Comparison of ENCODE assay signal across 12 mouse cellular contexts in the genomic region with DNA sequence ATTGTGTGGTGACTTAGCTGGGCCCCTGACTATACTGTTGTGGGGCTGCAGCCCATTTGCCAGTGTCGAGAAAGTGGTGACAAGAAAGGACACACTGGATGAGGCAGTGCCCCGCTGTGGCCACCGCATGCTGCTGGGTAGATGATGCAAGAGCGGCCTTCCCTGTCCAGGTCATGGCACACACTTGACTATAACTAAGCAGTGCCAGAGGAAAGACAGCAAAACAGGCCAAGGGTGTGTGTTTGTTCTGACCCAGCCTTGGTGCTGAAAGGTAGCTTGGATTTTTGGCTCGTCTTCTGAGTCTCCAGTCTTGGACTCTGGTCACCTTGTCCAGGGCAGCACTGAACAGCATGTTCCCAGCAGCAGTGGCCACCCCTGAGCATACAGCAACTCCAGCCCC.
DNase-seq lines count a peak whose midpoint lies in the region; ATAC-seq and TF ChIP-seq lines count a peak whose summit lies in the region.
"Had no signal": no experiment of that assay in that cellular context is flagged by ENCODE, and none has a peak within 500 bp of the region (broad histone marks: within the 10 kb centered on the region; RNA-seq: fewer than 3 reads in every experiment).

No protein-coding gene starts in this region.

- 0 out of 2 replicates have a peak, but pooled peaks have one; percentile 6 for ATAC-seq in neutrophil, adult 5-6 weeks (ENCODE audit: extremely low read depth, insufficient number of reproducible peaks, low FRiP score, poor library complexity, severe bottlenecking)
- ATAC-seq: Patski had no signal

- 68% methylated on average over 5 of the region's 5 CpGs for WGBS in lung, adult 2 months

- H3K4me3 ChIP-seq in lung, adult 2 months (replicated peaks; ENCODE audit: extremely low read depth, low read depth, low read length) = no peak overlapping the region
- H3K4me3 ChIP-seq: liver, embryonic 12.5 days; neural tube, embryonic 12.5 days; stomach, embryonic 15.5 days had no signal

- intact Hi-C loops in left cerebral cortex, postnatal 4 days (cut with DNase I) = no loop called here

- DNase-seq in gastrocnemius, adult 8-10 months (ENCODE audit: low spot score in 2 of 2) = peak; percentile 59 to 64
- DNase-seq in gastrocnemius, postnatal 4 days (ENCODE audit: low spot score in 2 of 2) = no peak
- DNase-seq in lung, adult 18-20 months = peak; percentile 15 to 61
- DNase-seq in lung, adult 2 months = no peak
- peak; percentile 43 to 65 for DNase-seq in kidney, adult 8-10 months
- no peak for DNase-seq in left cerebral cortex, postnatal 4 days
- DNase-seq in urinary bladder, adult 2 months (ENCODE audit: low spot score) = no peak

- no peak for TF ChIP-seq CTCF in lung, adult 2 months (IDR thresholded peaks at IDR 0.05; ENCODE audit: insufficient read depth, low read length)

- no peaks in the 10 kb centered on the region for H3K4me1 ChIP-seq in lung, adult 2 months (ENCODE audit: control insufficient read depth, insufficient read depth, low read length)
- H3K4me1 ChIP-seq: liver, embryonic 12.5 days; stomach, embryonic 15.5 days had no signal

- TF ChIP-seq POLR2A in lung, adult 2 months (IDR thresholded peaks at IDR 0.05; ENCODE audit: borderline replicate concordance, extremely low read depth, low read depth, low read length) = no peak

Comparison
In these comparisons a context has a peak if more than half of its experiments do, and no peak if none do; other contexts are left out.
1. DNase-seq: peak in gastrocnemius, adult 8-10 months (2 of 2), lung, adult 18-20 months (2 of 2) and kidney, adult 8-10 months (2 of 2); none in gastrocnemius, postnatal 4 days (0 of 2), lung, adult 2 months (single experiment), left cerebral cortex, postnatal 4 days (single experiment) and urinary bladder, adult 2 months (single experiment).